Mouse (Mus musculus): Measurements from ENCODE around the gene Slc48a1. TPM values are rescaled to one million over a fixed set of nuclear protein-coding genes. Genes with fewer than 3 reads are reported as not detected.
A peak's percentile ranks its signal among the peaks of the same experiment; 100 is the strongest.

The Slc48a1 gene
- total RNA-seq, 1 experiment from 2014 or later, result 20.8 TPM

GRCm38 (mm10) chr15:97815254-97815653 lies 36.9 kb downstream of the Slc48a1 start:
- no peak for ATAC-seq (ENCODE audit: extremely low read depth, insufficient number of reproducible peaks, low FRiP score, poor library complexity, severe bottlenecking)

- no peak for ATAC-seq (ENCODE audit: extremely low read depth, insufficient number of reproducible peaks, low FRiP score, poor library complexity, severe bottlenecking)
These were observed 38.1 kb downstream of the Slc48a1 start for GRCm38 (mm10) chr15:97816199-97816994.

- no peak for ATAC-seq (ENCODE audit: extremely low read depth, insufficient number of reproducible peaks, low FRiP score, poor library complexity, severe bottlenecking)
These were observed 41.6 kb downstream of the Slc48a1 start for GRCm38 (mm10) chr15:97819937-97820336.

GRCm38 (mm10) chr15:97821321-97821982 lies 43.1 kb downstream of the Slc48a1 start:
- ATAC-seq (ENCODE audit: extremely low read depth, insufficient number of reproducible peaks, low FRiP score, poor library complexity, severe bottlenecking), result peak; percentile 20; the same call in 1 of the 2 replicates

GRCm38 (mm10) chr15:97821983-97822363 lies 43.7 kb downstream of the Slc48a1 start:
- peak; percentile 25; the same call in 1 of the 2 replicates for ATAC-seq (ENCODE audit: extremely low read depth, insufficient number of reproducible peaks, low FRiP score, poor library complexity, severe bottlenecking)

- no peak for ATAC-seq (ENCODE audit: extremely low read depth, insufficient number of reproducible peaks, low FRiP score, poor library complexity, severe bottlenecking)
These were observed 44.4 kb downstream of the Slc48a1 start for GRCm38 (mm10) chr15:97822545-97823228.

DNA sequence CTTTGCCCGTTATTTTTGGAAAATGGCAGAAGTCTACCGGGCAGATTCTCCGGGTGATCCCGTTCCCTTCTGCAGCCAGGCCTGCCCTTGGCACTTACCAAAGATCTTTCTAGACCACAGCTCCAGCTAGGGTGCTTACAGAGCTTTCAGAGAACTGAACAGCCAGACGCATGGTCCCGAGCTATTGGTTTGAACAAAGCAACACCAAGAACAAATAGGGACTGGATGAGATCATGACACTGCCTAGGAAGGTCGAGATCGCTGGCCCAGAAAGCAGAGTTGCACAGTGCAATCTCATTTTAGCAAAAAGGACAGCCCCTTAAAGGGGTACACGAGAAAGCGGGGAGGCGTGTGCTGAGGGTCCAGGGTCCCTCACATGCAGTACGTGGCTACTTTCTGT lies 45.2 kb downstream of the Slc48a1 start:
- no peak for ATAC-seq (ENCODE audit: extremely low read depth, insufficient number of reproducible peaks, low FRiP score, poor library complexity, severe bottlenecking)

- no peak for ATAC-seq (ENCODE audit: extremely low read depth, insufficient number of reproducible peaks, low FRiP score, poor library complexity, severe bottlenecking)
These were observed 45.7 kb downstream of the Slc48a1 start for GRCm38 (mm10) chr15:97824042-97824441.

DNA sequence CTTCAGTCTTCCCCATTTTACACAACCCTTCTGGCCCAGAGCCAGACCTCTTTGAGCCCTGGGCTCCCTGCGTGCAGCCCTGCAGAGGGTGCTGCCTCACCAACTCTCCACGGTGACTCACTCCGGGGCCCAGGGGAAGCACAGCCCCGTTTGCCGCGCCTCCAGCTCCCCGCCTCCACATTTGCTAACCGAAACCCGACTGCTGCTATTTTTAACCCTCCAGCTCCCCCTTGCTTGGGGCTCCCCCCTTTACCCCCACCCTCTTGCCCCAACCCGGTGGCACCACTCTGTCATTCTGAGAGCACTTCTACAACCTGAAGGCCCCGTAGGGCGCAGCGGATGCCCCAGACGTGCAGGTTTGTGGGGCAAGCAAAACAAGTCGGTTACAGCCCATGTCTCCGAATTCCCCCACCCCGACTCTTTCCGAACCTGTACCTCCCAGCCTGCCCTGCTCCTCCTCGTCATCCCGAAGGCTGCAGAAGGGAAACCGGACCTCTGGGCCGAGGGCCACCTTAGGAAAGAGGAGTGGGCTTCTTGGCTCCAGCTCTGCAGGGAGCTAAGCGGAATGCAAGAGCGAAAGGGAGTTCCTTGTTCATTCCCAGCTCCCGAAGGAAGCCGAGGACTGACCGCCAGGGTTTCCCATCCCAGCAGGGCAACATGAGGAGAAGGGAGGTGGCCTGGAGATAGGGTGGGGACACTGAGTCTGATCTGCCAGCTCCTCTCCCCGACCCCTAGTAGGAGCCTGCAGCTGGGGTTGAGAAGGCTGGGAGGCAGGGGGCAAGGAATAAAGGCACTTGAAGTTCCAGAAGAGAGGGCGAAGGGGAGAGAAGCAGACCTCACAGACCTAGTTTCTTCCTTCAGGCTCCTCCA lies 47.0 kb downstream of the Slc48a1 start:
- peak; percentile 83 for ATAC-seq (ENCODE audit: extremely low read depth, insufficient number of reproducible peaks, low FRiP score, poor library complexity, severe bottlenecking)

DNA sequence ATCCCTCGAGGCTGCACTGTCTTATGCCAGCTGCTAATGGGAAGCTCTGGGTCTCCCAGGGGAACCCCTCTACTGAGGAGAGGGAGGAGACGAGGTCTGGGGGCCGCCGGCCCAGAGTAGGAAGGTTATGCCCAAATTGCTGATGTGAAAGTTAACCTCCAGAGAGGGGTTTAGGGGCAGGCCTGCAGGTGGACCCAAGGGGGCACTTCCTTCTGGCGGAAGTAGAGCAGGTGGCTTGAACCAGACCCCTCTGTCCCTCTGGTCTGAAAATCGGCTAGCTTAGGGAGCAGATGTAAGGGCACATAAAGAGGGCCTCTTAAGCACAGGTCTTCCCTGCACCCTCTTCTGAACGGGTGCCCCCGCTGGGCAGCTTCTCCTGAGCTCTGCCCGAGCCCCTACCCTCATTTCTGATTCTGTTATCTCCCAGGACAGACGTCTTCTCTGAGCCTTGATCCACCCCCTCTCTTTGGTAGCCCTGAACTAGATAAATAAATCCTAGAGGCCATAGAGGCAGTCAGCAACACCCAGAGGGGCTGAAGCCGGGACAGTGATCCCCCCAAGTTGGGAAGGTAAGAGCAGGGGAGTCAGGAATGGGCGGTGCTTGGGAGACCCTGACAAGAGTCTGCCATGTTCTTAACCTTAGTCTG lies 47.7 kb downstream of the Slc48a1 start:
- ATAC-seq (ENCODE audit: extremely low read depth, insufficient number of reproducible peaks, low FRiP score, poor library complexity, severe bottlenecking), result no peak

- ATAC-seq (ENCODE audit: extremely low read depth, insufficient number of reproducible peaks, low FRiP score, poor library complexity, severe bottlenecking), result no peak
These were observed 48.4 kb downstream of the Slc48a1 start for GRCm38 (mm10) chr15:97826588-97827261.

- no peak for ATAC-seq (ENCODE audit: extremely low read depth, insufficient number of reproducible peaks, low FRiP score, poor library complexity, severe bottlenecking)
These were observed 49.1 kb downstream of the Slc48a1 start for GRCm38 (mm10) chr15:97827401-97827800.

- ATAC-seq (ENCODE audit: extremely low read depth, insufficient number of reproducible peaks, low FRiP score, poor library complexity, severe bottlenecking), result no peak
These were observed 50.0 kb downstream of the Slc48a1 start for GRCm38 (mm10) chr15:97828221-97828842.

DNA sequence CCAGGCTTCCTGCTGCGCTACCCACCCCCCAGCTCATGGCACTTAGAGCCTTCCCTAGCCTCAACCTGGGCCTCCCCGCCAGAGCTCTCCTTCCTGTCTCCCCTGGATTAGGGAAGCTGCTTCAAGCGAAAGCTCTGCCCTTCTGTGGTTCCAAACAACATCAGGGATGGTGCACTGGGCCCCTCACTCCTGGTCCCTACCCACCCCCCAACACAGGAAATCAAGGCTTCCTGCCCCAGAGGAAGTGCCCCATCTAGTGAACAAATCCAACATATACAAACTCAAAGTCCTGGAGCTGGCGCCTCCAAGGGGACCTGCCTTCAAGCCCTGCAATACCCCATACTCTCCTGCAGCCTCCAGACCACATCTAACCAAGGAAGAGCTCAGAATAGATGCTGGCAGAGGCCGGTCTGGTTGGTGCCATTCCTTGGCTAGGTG lies 50.6 kb downstream of the Slc48a1 start:
- no peak for ATAC-seq (ENCODE audit: extremely low read depth, insufficient number of reproducible peaks, low FRiP score, poor library complexity, severe bottlenecking)

- no peak for ATAC-seq (ENCODE audit: extremely low read depth, insufficient number of reproducible peaks, low FRiP score, poor library complexity, severe bottlenecking)
These were observed 51.1 kb downstream of the Slc48a1 start for GRCm38 (mm10) chr15:97829432-97829831.

- ATAC-seq (ENCODE audit: extremely low read depth, insufficient number of reproducible peaks, low FRiP score, poor library complexity, severe bottlenecking), result no peak
These were observed 52.0 kb downstream of the Slc48a1 start for GRCm38 (mm10) chr15:97830253-97830787.

DNA sequence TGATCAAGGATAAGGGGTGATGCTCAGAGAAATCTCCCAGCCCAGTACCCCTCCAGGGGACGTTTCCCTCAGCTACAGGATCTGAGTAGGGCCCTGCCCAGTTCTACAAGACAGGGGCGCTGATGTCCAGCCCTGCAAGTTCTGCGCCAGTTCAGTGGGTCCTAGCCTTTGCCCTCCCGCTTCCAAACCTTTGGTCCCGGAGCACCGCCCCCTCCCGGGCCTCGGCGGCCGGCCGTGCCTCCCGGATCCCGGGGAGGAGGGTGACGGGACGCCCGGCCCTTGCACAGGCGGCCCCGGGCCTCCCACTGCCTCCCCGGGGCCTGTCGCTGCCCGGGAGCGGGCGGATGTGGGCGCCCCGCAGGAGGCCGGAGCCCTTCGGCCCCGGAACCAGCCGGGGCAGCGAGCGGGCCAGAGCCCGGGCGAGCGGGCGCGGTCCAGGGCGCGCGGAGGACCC lies 52.5 kb downstream of the Slc48a1 start:
- ATAC-seq (ENCODE audit: extremely low read depth, insufficient number of reproducible peaks, low FRiP score, poor library complexity, severe bottlenecking), result no peak

Data from neutrophil, adult 5-6 weeks (primary cell).